Mouse (Mus musculus): ENCODE data around the gene Hoxd1. TPM values are rescaled to one million over a fixed set of nuclear protein-coding genes. Genes with fewer than 3 reads are reported as not detected.

Hoxd1 gene
- polyA plus RNA-seq, 1 experiment = not detected

DNA sequence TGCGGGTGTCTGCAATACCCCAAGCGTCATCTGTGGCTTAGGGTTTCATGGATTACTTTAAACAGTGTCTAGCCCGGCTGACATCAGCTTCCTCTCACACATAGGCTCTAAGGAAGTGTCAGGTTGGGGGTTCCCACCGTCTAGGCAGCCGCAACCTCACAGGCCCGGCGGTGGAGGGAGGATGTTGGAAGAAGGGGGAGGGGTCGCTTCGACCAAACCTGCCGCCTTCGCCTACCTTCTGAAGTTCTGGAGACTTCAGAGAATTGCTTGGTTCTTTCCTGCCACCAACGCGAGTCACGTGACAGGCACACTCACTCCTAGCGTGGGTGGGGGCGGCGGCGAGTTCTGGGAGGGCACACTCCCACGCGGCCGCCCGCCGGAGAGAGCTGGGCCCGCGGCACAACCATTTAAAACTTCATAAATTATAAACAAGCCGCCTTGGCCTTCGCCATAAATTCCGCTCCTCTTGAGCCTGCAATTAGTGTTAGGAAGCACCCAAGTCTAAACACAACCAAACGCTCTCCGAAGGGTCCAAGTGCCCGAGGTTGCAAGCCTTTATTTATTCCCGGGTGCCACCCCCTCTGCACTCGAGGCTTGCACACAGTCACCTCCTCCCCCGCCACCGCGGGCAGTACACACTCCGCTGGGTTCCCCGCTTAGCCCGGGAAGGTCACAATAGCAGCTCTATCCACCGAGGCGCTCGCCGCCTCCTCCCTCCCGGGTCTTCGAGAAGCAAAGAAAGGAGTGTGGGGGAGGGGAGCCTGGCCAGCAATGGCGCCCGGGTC is 13.3 kb upstream of the Hoxd1 start:
- Histone ChIP-seq H3K9me3 (replicated peaks; ENCODE audit: control insufficient read depth, insufficient read depth, low read length, poor library complexity, severe bottlenecking) (no peaks in the 10 kb centered on the region), H3K36me3 (ENCODE audit: control insufficient read depth, insufficient read depth, low read length, poor library complexity, severe bottlenecking) (no peaks in the 10 kb centered on the region), H3K4me1 (ENCODE audit: control insufficient read depth, insufficient read depth, low read length) (no peaks in the 10 kb centered on the region), H3K27ac (ENCODE audit: insufficient read depth, low read length) (no peak overlapping the region), H3K9ac (ENCODE audit: low read depth, poor library complexity, severe bottlenecking) (no peak overlapping the region), H3K27me3 (ENCODE audit: control insufficient read depth, insufficient read depth, low read length, poor library complexity, severe bottlenecking) (peaks cover 41% of the 10 kb centered on the region), H3K4me3 (ENCODE audit: low read depth, low read length) (peak overlapping the region; percentile 19)
- no peak for TF ChIP-seq CTCF (IDR thresholded peaks at IDR 0.05; ENCODE audit: low read depth, low read length)
- no peak for TF ChIP-seq POLR2A (IDR thresholded peaks at IDR 0.05; ENCODE audit: insufficient read depth, low read length)
- TF ChIP-seq EP300 (IDR thresholded peaks at IDR 0.05; ENCODE audit: insufficient read depth, low read depth, low read length) = no peak

DNA sequence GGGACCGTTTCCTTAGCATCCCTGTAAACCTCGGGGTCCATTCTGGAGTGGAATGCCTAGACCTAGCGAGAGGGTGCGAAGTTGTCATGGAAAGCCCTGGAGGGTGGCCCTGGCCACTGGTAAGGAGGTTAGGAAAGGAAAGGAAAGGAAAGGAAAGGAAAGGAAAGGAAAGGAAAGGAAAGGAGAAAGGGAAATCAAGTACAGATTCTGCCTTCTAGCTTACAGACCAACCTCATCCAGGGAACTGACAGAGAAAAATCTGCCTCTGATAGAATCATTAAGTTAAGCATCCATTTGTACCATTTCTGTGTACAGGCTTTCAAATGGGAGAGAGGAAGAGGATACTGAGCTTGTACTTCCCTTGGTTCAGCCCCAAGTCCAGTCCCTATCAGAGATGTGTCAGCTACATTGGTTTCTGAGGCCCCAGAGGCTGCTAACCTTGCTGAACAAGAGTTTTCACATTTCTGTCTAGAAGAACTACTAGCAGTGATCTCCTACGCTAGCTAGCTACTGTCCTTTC is 12.0 kb upstream of the Hoxd1 start:
- TF ChIP-seq POLR2A (IDR thresholded peaks at IDR 0.05; ENCODE audit: insufficient read depth, low read length) = no peak
- no peak for TF ChIP-seq EP300 (IDR thresholded peaks at IDR 0.05; ENCODE audit: insufficient read depth, low read depth, low read length)
- TF ChIP-seq CTCF (IDR thresholded peaks at IDR 0.05; ENCODE audit: low read depth, low read length) = no peak
- Histone ChIP-seq H3K4me3 (ENCODE audit: low read depth, low read length) (no peak overlapping the region), H3K36me3 (ENCODE audit: control insufficient read depth, insufficient read depth, low read length, poor library complexity, severe bottlenecking) (no peaks in the 10 kb centered on the region), H3K9ac (ENCODE audit: low read depth, poor library complexity, severe bottlenecking) (no peak overlapping the region), H3K9me3 (replicated peaks; ENCODE audit: control insufficient read depth, insufficient read depth, low read length, poor library complexity, severe bottlenecking) (no peaks in the 10 kb centered on the region), H3K27ac (ENCODE audit: insufficient read depth, low read length) (no peak overlapping the region), H3K4me1 (ENCODE audit: control insufficient read depth, insufficient read depth, low read length) (no peaks in the 10 kb centered on the region), H3K27me3 (ENCODE audit: control insufficient read depth, insufficient read depth, low read length, poor library complexity, severe bottlenecking) (peaks cover 39% of the 10 kb centered on the region)

DNA sequence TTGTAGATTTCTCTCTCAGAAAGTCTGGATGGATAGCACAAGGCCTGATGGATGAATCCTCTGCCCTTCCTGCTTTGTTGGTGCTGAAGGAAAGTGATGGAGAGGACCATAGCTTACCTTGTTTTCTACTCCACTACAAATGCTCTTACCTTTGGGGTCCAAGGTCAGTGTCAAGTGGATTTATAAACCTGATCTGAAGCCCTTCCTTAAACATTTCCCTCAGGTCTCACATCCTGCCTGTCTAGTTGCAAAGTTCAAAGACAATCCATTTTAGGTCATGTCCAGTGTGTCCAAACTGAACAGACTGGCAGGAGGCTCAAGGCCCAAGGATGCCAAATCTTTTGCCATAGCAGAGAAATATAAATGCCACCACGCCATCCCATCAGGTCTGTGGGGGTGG is 10.9 kb upstream of the Hoxd1 start:
- H3K4me1 ChIP-seq (ENCODE audit: control insufficient read depth, insufficient read depth, low read length) = no peaks in the 10 kb centered on the region
- H3K27ac ChIP-seq (ENCODE audit: insufficient read depth, low read length) = no peak overlapping the region
- no peak for TF ChIP-seq EP300 (IDR thresholded peaks at IDR 0.05; ENCODE audit: insufficient read depth, low read depth, low read length)
- TF ChIP-seq POLR2A (IDR thresholded peaks at IDR 0.05; ENCODE audit: insufficient read depth, low read length) = no peak
- no peak for TF ChIP-seq CTCF (IDR thresholded peaks at IDR 0.05; ENCODE audit: low read depth, low read length)
- no peaks in the 10 kb centered on the region for H3K36me3 ChIP-seq (ENCODE audit: control insufficient read depth, insufficient read depth, low read length, poor library complexity, severe bottlenecking)
- no peak overlapping the region for H3K9ac ChIP-seq (ENCODE audit: low read depth, poor library complexity, severe bottlenecking)
- H3K27me3 ChIP-seq (ENCODE audit: control insufficient read depth, insufficient read depth, low read length, poor library complexity, severe bottlenecking) = peaks cover 38% of the 10 kb centered on the region
- no peak overlapping the region for H3K4me3 ChIP-seq (ENCODE audit: low read depth, low read length)
- H3K9me3 ChIP-seq (replicated peaks; ENCODE audit: control insufficient read depth, insufficient read depth, low read length, poor library complexity, severe bottlenecking) = no peaks in the 10 kb centered on the region

- H3K9me3 ChIP-seq (replicated peaks; ENCODE audit: control insufficient read depth, insufficient read depth, low read length, poor library complexity, severe bottlenecking) = no peaks in the 10 kb centered on the region
- no peaks in the 10 kb centered on the region for H3K36me3 ChIP-seq (ENCODE audit: control insufficient read depth, insufficient read depth, low read length, poor library complexity, severe bottlenecking)
- H3K4me3 ChIP-seq (ENCODE audit: low read depth, low read length) = peak overlapping the region; percentile 16
- no peak overlapping the region for H3K27ac ChIP-seq (ENCODE audit: insufficient read depth, low read length)
- H3K27me3 ChIP-seq (ENCODE audit: control insufficient read depth, insufficient read depth, low read length, poor library complexity, severe bottlenecking) = peaks cover 38% of the 10 kb centered on the region
- no peak for TF ChIP-seq POLR2A (IDR thresholded peaks at IDR 0.05; ENCODE audit: insufficient read depth, low read length)
- TF ChIP-seq EP300 (IDR thresholded peaks at IDR 0.05; ENCODE audit: insufficient read depth, low read depth, low read length) = no peak
- TF ChIP-seq CTCF (IDR thresholded peaks at IDR 0.05; ENCODE audit: low read depth, low read length) = no peak
- no peak overlapping the region for H3K9ac ChIP-seq (ENCODE audit: low read depth, poor library complexity, severe bottlenecking)
- H3K4me1 ChIP-seq (ENCODE audit: control insufficient read depth, insufficient read depth, low read length) = no peaks in the 10 kb centered on the region
These were observed 10.2 kb upstream of the Hoxd1 start for GRCm38 (mm10) chr2:74752431-74753174.

DNA sequence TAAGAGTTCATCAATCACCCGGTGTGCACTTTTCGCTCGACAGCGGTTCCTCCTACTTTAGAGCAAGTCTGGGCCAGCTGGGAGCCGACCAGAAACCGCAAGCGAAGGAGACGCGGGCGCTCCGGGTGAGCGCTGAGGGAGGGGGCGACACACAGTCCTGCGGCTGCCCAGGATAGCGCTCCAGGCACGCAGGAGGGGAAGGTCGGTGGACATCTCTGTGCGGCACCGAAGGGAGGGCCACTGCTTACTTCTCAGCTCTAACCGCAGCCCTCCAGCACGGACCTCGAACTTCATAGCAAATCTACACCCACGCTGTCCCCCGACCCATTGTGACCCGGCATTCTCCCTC is 9.6 kb upstream of the Hoxd1 start:
- H3K27me3 ChIP-seq (ENCODE audit: control insufficient read depth, insufficient read depth, low read length, poor library complexity, severe bottlenecking) = peaks cover 39% of the 10 kb centered on the region
- H3K36me3 ChIP-seq (ENCODE audit: control insufficient read depth, insufficient read depth, low read length, poor library complexity, severe bottlenecking) = no peaks in the 10 kb centered on the region
- peak overlapping the region; percentile 16 for H3K4me3 ChIP-seq (ENCODE audit: low read depth, low read length)
- no peak overlapping the region for H3K9ac ChIP-seq (ENCODE audit: low read depth, poor library complexity, severe bottlenecking)
- no peaks in the 10 kb centered on the region for H3K4me1 ChIP-seq (ENCODE audit: control insufficient read depth, insufficient read depth, low read length)
- TF ChIP-seq CTCF (IDR thresholded peaks at IDR 0.05; ENCODE audit: low read depth, low read length) = no peak
- TF ChIP-seq POLR2A (IDR thresholded peaks at IDR 0.05; ENCODE audit: insufficient read depth, low read length) = no peak
- TF ChIP-seq EP300 (IDR thresholded peaks at IDR 0.05; ENCODE audit: insufficient read depth, low read depth, low read length) = no peak
- no peaks in the 10 kb centered on the region for H3K9me3 ChIP-seq (replicated peaks; ENCODE audit: control insufficient read depth, insufficient read depth, low read length, poor library complexity, severe bottlenecking)
- no peak overlapping the region for H3K27ac ChIP-seq (ENCODE audit: insufficient read depth, low read length)

- no peaks in the 10 kb centered on the region for H3K9me3 ChIP-seq (replicated peaks; ENCODE audit: control insufficient read depth, insufficient read depth, low read length, poor library complexity, severe bottlenecking)
- H3K4me1 ChIP-seq (ENCODE audit: control insufficient read depth, insufficient read depth, low read length) = no peaks in the 10 kb centered on the region
- H3K36me3 ChIP-seq (ENCODE audit: control insufficient read depth, insufficient read depth, low read length, poor library complexity, severe bottlenecking) = no peaks in the 10 kb centered on the region
- H3K27ac ChIP-seq (ENCODE audit: insufficient read depth, low read length) = no peak overlapping the region
- H3K4me3 ChIP-seq (ENCODE audit: low read depth, low read length) = no peak overlapping the region
- H3K9ac ChIP-seq (ENCODE audit: low read depth, poor library complexity, severe bottlenecking) = no peak overlapping the region
- H3K27me3 ChIP-seq (ENCODE audit: control insufficient read depth, insufficient read depth, low read length, poor library complexity, severe bottlenecking) = peaks cover 36% of the 10 kb centered on the region
- TF ChIP-seq EP300 (IDR thresholded peaks at IDR 0.05; ENCODE audit: insufficient read depth, low read depth, low read length) (no peak), CTCF (IDR thresholded peaks at IDR 0.05; ENCODE audit: low read depth, low read length) (no peak), POLR2A (IDR thresholded peaks at IDR 0.05; ENCODE audit: insufficient read depth, low read length) (no peak)
These were observed 9.1 kb upstream of the Hoxd1 start for GRCm38 (mm10) chr2:74753711-74754110.

Data from ES-Bruce4 (cell line).